12 mouse cellular contexts compared by ENCODE assay signal in genomic region chr7:94668836-94669396, GRCm38 (mm10).
"Had no signal": no experiment of that assay in that cellular context is flagged by ENCODE, and none has a peak within 500 bp of the region (broad histone marks: within the 10 kb centered on the region; RNA-seq: fewer than 3 reads in every experiment).

No protein-coding gene starts in this region.

- H3K9me3 ChIP-seq: limb, embryonic 15.5 days; liver, embryonic 12.5 days; midbrain, embryonic 15.5 days; neural tube, embryonic 12.5 days had no signal

- ATAC-seq: liver, embryonic 12.5 days; midbrain, embryonic 15.5 days had no signal

- DNase-seq: kidney, postnatal 25 days; layer of hippocampus, adult 9-11 months; lung, embryonic 14.5 days; lung, postnatal 10 days; lung, postnatal 4 days; thymus, postnatal 4 days had no signal

- H3K4me3 ChIP-seq: limb, embryonic 15.5 days; liver, embryonic 12.5 days; midbrain, embryonic 15.5 days; neural tube, embryonic 12.5 days had no signal

- H3K36me3 ChIP-seq: limb, embryonic 15.5 days; liver, embryonic 12.5 days; midbrain, embryonic 15.5 days; neural tube, embryonic 12.5 days had no signal

- H3K4me2 ChIP-seq: limb, embryonic 15.5 days; liver, embryonic 12.5 days; lung, embryonic 14.5 days; midbrain, embryonic 11.5 days; midbrain, embryonic 15.5 days; neural tube, embryonic 12.5 days had no signal

- H3K27ac ChIP-seq: limb, embryonic 15.5 days; liver, embryonic 12.5 days; midbrain, embryonic 15.5 days; neural tube, embryonic 12.5 days; stomach, postnatal 0 days had no signal

- H3K4me1 ChIP-seq: limb, embryonic 15.5 days; liver, embryonic 12.5 days; midbrain, embryonic 15.5 days; neural tube, embryonic 12.5 days had no signal

- H3K27me3 ChIP-seq: limb, embryonic 15.5 days; liver, embryonic 12.5 days; midbrain, embryonic 15.5 days; neural tube, embryonic 12.5 days had no signal

- H3K9ac ChIP-seq: limb, embryonic 15.5 days; liver, embryonic 12.5 days; lung, embryonic 14.5 days; midbrain, embryonic 15.5 days; neural tube, embryonic 12.5 days had no signal
